Mouse (Mus musculus) cortical plate, adult 2 months (tissue): Measurements from ENCODE around the gene Litaf.

Experiments used
- CTCF ChIP-seq: fragments of 200-500 bp; IDR thresholded peaks from 2 replicates; pipeline ENCODE4 v1.5.1; 2011; ENCODE audit warnings: mild to moderate bottlenecking, control low read depth, low read length; ENCODE audit not compliant: insufficient read depth; ENCODE audit errors: extremely low read depth
- POLR2A ChIP-seq: fragments of 200-500 bp; IDR thresholded peaks from 2 replicates; pipeline ENCODE4 v1.6.1; 2011; ENCODE audit warnings: mild to moderate bottlenecking, low read length, control low read depth; ENCODE audit not compliant: insufficient read depth; ENCODE audit errors: extremely low read depth

- TF ChIP-seq CTCF (no peak), POLR2A (no peak)
Observed at GRCm38 (mm10) chr16:10934047-10934446, 131.9 kb downstream of the Litaf start.
